Comparison of ENCODE assay signal across 22 mouse cellular contexts in the genomic region with DNA sequence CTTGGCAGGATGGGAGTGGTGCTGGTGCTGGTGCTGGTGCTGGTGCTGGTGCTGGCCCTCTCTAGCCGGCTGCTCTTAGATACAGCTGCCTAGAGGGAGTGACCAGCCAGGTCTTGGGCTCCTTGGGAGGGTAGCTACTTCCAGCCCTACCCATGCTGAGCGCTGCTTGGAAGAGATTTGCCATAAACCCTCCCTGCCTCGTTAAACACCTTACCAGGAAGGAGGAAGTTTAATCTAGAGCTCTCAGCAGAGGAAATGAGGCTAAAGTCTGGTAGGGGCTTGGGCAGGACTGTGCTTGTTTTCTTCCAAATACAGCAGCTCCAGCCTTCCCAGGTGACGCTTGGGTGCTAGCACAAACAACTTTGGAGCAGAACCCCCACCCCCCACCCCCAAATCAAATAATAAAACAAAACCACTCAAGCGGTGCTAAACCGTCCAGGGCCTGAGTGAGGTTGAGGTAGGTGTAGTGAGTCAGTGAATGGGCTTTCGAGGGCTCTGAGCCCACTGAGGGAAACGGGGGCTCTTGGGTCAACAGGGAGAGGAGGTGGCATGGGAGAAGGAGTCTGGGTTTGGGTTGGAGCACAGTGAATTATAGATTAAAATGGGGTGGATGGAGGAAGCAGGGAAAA. TPM values are rescaled to one million over a fixed set of nuclear protein-coding genes. Genes with fewer than 3 reads are reported as not detected.
A peak's percentile ranks its signal among the peaks of the same experiment; 100 is the strongest.
DNase-seq lines count a peak whose midpoint lies in the region; ATAC-seq and TF ChIP-seq lines count a peak whose summit lies in the region.
"Had no signal": no experiment of that assay in that cellular context is flagged by ENCODE, and none has a peak within 500 bp of the region (broad histone marks: within the 10 kb centered on the region; RNA-seq: fewer than 3 reads in every experiment).

Oit1 (minus strand) TSS at position 70 of the 629 bp plus-strand sequence.

- no peak within 1 kb of the TSS for H3K9ac ChIP-seq in lung, postnatal 0 days (replicated peaks; ENCODE audit: low read depth)
- H3K9ac ChIP-seq in stomach, embryonic 16.5 days (ENCODE audit: low read length), result no peak within 1 kb of the TSS
- H3K9ac ChIP-seq in forebrain, embryonic 15.5 days (replicated peaks), result no peak within 1 kb of the TSS
- H3K9ac ChIP-seq: forebrain, postnatal 0 days; hindbrain, embryonic 15.5 days; limb, embryonic 15.5 days; midbrain, embryonic 12.5 days; neural tube, embryonic 15.5 days had no signal

- H3K9me3 ChIP-seq in lung, postnatal 0 days (ENCODE audit: low read length), result no peaks in the 10 kb centered on the region
- H3K9me3 ChIP-seq in stomach, embryonic 16.5 days (replicated peaks; ENCODE audit: control insufficient read depth, low read length), result no peaks in the 10 kb centered on the region
- H3K9me3 ChIP-seq in forebrain, embryonic 15.5 days, result no peaks in the 10 kb centered on the region
- H3K9me3 ChIP-seq: hindbrain, embryonic 15.5 days; limb, embryonic 15.5 days; midbrain, embryonic 12.5 days; neural tube, embryonic 15.5 days had no signal

- no peak for DNase-seq in kidney, adult 2 months
- no peak for DNase-seq in kidney, adult 9 months
- DNase-seq in lung, postnatal 0 days (ENCODE audit: low spot score), result peak; percentile 25
- no peak for DNase-seq in lung, postnatal 36 days
- peak; percentile 14 for DNase-seq in kidney, postnatal 14 days
- DNase-seq in heart, adult 11 months, result no peak
- DNase-seq: adrenal gland, postnatal 36 days; cerebellum, postnatal 10 days; forebrain, postnatal 0 days; heart, postnatal 14 days; right cerebral cortex, postnatal 4 days; thymus, postnatal 4 days had no signal

- H3K27me3 ChIP-seq in kidney, adult 2 months (replicated peaks; ENCODE audit: control insufficient read depth, insufficient read depth, low read length), result no peaks in the 10 kb centered on the region
- no peaks in the 10 kb centered on the region for H3K27me3 ChIP-seq in lung, postnatal 0 days (replicated peaks; ENCODE audit: insufficient read depth, low read length)
- H3K27me3 ChIP-seq in stomach, embryonic 16.5 days (ENCODE audit: control insufficient read depth, insufficient read depth, low read length), result no peaks in the 10 kb centered on the region
- H3K27me3 ChIP-seq in forebrain, embryonic 15.5 days, result no peaks in the 10 kb centered on the region
- H3K27me3 ChIP-seq: CH12.LX; hindbrain, embryonic 15.5 days; limb, embryonic 15.5 days; midbrain, embryonic 12.5 days; neural tube, embryonic 15.5 days had no signal

- H3K4me3 ChIP-seq in kidney, adult 2 months (ENCODE audit: insufficient read depth, low read depth, low read length), result no peak within 1 kb of the TSS
- H3K4me3 ChIP-seq in lung, postnatal 0 days (ENCODE audit: low read depth, low read length), result no peak within 1 kb of the TSS
- H3K4me3 ChIP-seq in stomach, embryonic 16.5 days (replicated peaks; ENCODE audit: low read length), result peak within 1 kb of the TSS; percentile 16
- H3K4me3 ChIP-seq in forebrain, embryonic 15.5 days, result no peak within 1 kb of the TSS
- H3K4me3 ChIP-seq: erythroblast, embryonic 14.5 days; hindbrain, embryonic 15.5 days; layer of hippocampus, adult 2 months; limb, embryonic 15.5 days; midbrain, embryonic 12.5 days; neural tube, embryonic 15.5 days had no signal

- TF ChIP-seq EP300 in lung, postnatal 0 days (IDR thresholded peaks at IDR 0.05), result no peak

- no peak for TF ChIP-seq POLR2A in kidney, adult 2 months (IDR thresholded peaks at IDR 0.05; ENCODE audit: low read depth, low read length)

- ATAC-seq in lung, postnatal 0 days, result peak; percentile 38; the same call in 1 of the 2 replicates
- ATAC-seq in stomach, embryonic 16.5 days (ENCODE audit: insufficient read depth, low FRiP score), result peak; percentile 86
- ATAC-seq in forebrain, embryonic 15.5 days (replicated peaks), result no peak
- ATAC-seq: activated CD4-positive, CD25-positive, alpha-beta regulatory T cell, adult 4 months; forebrain, postnatal 0 days had no signal

- WGBS in kidney, adult 2 months, result 32% methylated on average over 8 of the region's 8 CpGs
- WGBS in lung, postnatal 0 days, result 41% methylated on average over 8 of the region's 8 CpGs
- WGBS in stomach, embryonic 16.5 days, result 53% methylated on average over 8 of the region's 8 CpGs
- 66% methylated on average over 8 of the region's 8 CpGs for WGBS in forebrain, embryonic 15.5 days

- TF ChIP-seq CTCF in kidney, adult 2 months (conservative IDR thresholded peaks at IDR 0.05; ENCODE audit: insufficient read depth, insufficient read length, low read depth, low read length), result no peak
- no peak for TF ChIP-seq CTCF in lung, postnatal 0 days (IDR thresholded peaks at IDR 0.05)

- H3K36me3 ChIP-seq in kidney, adult 2 months (ENCODE audit: control insufficient read depth, insufficient read depth, low read length), result no peaks in the 10 kb centered on the region
- no peaks in the 10 kb centered on the region for H3K36me3 ChIP-seq in lung, postnatal 0 days (ENCODE audit: insufficient read depth, low read length)
- H3K36me3 ChIP-seq in stomach, embryonic 16.5 days (ENCODE audit: control insufficient read depth, insufficient read depth, low read length), result no peaks in the 10 kb centered on the region
- H3K36me3 ChIP-seq in forebrain, embryonic 15.5 days, result no peaks in the 10 kb centered on the region
- H3K36me3 ChIP-seq: hindbrain, embryonic 15.5 days; limb, embryonic 15.5 days; midbrain, embryonic 12.5 days; neural tube, embryonic 15.5 days had no signal

- 0 out of 2 replicates have a peak within 1 kb of the TSS, but pooled peaks have one; percentile 12 for H3K27ac ChIP-seq in kidney, adult 2 months (ENCODE audit: insufficient read depth, low read depth, low read length)
- no peak within 1 kb of the TSS for H3K27ac ChIP-seq in lung, postnatal 0 days (ENCODE audit: low read length)
- H3K27ac ChIP-seq in stomach, embryonic 16.5 days (ENCODE audit: low read length), result peak within 1 kb of the TSS; percentile 55
- H3K27ac ChIP-seq in forebrain, embryonic 15.5 days (replicated peaks), result no peak within 1 kb of the TSS
- H3K27ac ChIP-seq: hindbrain, embryonic 15.5 days; layer of hippocampus, adult 2 months; limb, embryonic 15.5 days; midbrain, embryonic 12.5 days; neural tube, embryonic 15.5 days had no signal

- no peaks in the 10 kb centered on the region for H3K4me1 ChIP-seq in kidney, adult 2 months (ENCODE audit: control insufficient read depth, insufficient read depth, low read length)
- H3K4me1 ChIP-seq in lung, postnatal 0 days (ENCODE audit: insufficient read depth, low read depth, low read length), result no peaks in the 10 kb centered on the region
- no peaks in the 10 kb centered on the region for H3K4me1 ChIP-seq in stomach, embryonic 16.5 days (ENCODE audit: control insufficient read depth, insufficient read depth, low read length)
- H3K4me1 ChIP-seq in forebrain, embryonic 15.5 days, result no peaks in the 10 kb centered on the region
- H3K4me1 ChIP-seq: hindbrain, embryonic 15.5 days; limb, embryonic 15.5 days; midbrain, embryonic 12.5 days; neural tube, embryonic 15.5 days had no signal

- H3K4me2 ChIP-seq in lung, postnatal 0 days (replicated peaks; ENCODE audit: low read depth, low read length), result no peak within 1 kb of the TSS
- peak within 1 kb of the TSS; percentile 25 for H3K4me2 ChIP-seq in stomach, embryonic 16.5 days (ENCODE audit: low read depth, low read length)
- no peak within 1 kb of the TSS for H3K4me2 ChIP-seq in forebrain, embryonic 15.5 days (replicated peaks)
- H3K4me2 ChIP-seq: hindbrain, embryonic 15.5 days; limb, embryonic 15.5 days; midbrain, embryonic 12.5 days; neural tube, embryonic 15.5 days had no signal

RNA-seq across cellular contexts. Expression of gene Oit1, which starts in this region (rescaled TPM):
- polyA plus RNA-seq in kidney, adult 2 months (2012; rRNA removed), result 1.3 and 1.5 TPM in 2 replicates
- polyA plus RNA-seq in lung, postnatal 0 days (2015; fragmentation: Nextera tagmentation; extraction: Ambion mirVana), result 2.6 and 2.7 TPM in 2 replicates
- polyA plus RNA-seq in stomach, embryonic 16.5 days (2015; fragmentation: Nextera tagmentation; extraction: Ambion mirVana), result 27.6 and 39.6 TPM in 2 replicates
- not detected in 2 replicates for polyA plus RNA-seq in forebrain, embryonic 15.5 days (2015; fragmentation: Nextera tagmentation; extraction: Ambion mirVana)
- polyA plus RNA-seq: activated CD4-positive, CD25-positive, alpha-beta regulatory T cell, adult 4 months; erythroblast, embryonic 14.5 days; hindbrain, embryonic 15.5 days; midbrain, embryonic 12.5 days; neural tube, embryonic 15.5 days had no signal

Comparison
In these comparisons a context has a peak if more than half of its experiments do, and no peak if none do; other contexts are left out.
1. DNase-seq: peak in lung, postnatal 0 days (single experiment) and kidney, postnatal 14 days (single experiment); none in kidney, adult 2 months (single experiment), kidney, adult 9 months (single experiment), lung, postnatal 36 days (single experiment) and heart, adult 11 months (single experiment).
2. H3K27ac ChIP-seq: peak in kidney, adult 2 months (single experiment) and stomach, embryonic 16.5 days (single experiment); none in lung, postnatal 0 days (single experiment) and forebrain, embryonic 15.5 days (single experiment).